Mouse (Mus musculus): ENCODE results near the gene Zcchc17. TPM values are rescaled to one million over a fixed set of nuclear protein-coding genes. Genes with fewer than 3 reads are reported as not detected.
A peak's percentile ranks its signal among the peaks of the same experiment; 100 is the strongest.

Zcchc17 gene
- 23.1 and 52.8 TPM in 2 replicates for polyA plus RNA-seq (2012)

DNA sequence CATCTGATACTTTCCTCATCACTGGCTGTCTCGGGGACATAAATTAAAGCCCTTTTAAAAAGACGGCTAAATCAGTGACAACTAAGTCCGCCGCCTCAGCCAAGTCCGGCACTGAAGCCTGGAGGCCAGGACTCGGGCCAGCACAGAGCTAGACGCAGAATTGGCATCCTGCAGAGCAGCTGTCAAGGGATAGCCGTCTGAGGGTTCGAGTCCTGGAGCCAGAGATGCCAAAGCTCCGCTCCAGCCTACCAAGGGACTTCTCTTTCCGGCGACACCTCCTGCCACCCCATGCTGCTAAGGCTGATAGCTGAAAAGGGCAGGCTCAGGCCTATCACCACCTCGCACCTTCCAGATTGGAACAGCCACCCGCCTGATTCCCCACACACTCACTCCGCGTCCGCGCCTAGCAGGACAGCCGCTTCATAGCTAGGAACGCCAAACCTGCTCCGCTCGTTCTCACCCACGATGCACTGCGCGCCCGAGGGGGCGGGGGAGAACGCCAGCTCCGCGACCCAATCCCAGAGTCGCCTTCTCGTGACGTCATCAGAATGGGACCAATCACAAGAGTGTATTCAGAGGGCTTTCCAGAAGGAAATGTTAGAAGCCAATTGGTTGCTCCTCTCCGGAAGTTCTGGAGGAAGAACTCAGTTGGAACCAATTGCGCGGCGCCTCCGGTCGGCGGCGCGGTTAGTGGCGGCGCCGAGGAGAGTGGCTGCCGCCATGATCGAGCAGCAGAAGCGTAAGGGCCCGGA, at the start of gene Zcchc17, which contains the start of gene Snrnp40:
Gene Zcchc17 (minus strand): TSS at position 458 of the 752 bp plus-strand sequence.
Gene Snrnp40 (plus strand): TSS at position 647 of the 752 bp plus-strand sequence.
- TF ChIP-seq GATA1 (IDR thresholded peaks at IDR 0.05; ENCODE audit: low read length): no peak

DNA sequence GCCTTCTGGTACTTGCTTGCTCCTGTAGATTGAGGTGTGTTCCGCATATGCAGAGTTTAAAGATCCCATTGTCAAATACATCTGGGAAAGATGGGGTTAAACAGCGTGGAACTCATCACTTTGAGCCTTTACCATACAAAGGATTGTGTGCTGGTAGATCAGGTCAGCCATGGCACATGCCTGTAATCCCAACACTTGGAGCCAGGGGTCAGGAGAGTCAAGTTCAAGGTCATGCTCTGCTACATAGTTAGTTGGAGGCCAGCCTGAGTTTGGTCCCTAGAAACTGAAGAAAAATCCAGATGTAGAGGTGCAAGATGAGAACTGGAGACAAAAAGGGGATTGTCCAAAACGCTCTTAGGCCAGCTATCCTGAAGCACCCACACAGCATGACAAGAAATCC, 31.5 kb upstream of the Zcchc17 start:
- no peak for TF ChIP-seq GATA1 (IDR thresholded peaks at IDR 0.05; ENCODE audit: low read length)

DNA sequence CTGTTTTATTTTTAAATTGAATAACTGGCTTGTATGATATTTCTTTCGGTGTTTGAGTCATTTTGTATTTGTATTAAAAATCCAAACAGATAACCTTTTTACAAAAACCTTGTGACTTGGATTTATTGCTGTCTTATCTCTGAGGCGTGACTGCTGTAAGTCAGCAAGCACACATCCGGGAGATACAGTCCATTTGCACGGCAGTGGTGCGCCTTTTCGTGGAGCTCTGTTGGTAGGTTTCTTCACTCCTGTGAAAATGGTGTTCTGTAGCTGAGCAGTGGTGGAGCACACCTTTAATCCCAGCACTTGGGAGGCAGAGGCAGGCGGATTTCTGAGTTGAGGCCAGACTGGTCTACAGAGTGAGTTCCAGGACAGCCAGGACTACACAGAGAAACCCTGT, 30.2 kb upstream of the Zcchc17 start:
- TF ChIP-seq GATA1 (IDR thresholded peaks at IDR 0.05; ENCODE audit: low read length): no peak

DNA sequence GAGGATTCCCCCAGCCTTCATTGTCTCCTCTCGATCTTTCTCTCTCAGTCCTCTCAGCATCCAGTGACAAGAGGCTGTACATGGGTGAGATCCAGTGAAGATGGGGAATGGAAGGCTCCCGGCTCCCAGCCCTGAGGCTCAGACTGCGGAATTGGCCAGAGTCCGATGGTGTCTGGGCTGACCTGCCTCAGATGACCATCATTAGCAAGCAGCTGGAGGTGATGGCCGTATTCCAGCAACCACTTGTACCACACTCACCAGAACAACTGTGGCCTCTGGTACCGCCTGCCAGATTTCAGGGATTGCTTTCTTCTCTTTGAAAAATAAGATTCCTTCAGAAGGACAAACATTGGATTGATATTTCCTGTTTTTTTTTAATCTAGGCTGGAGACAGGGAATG, 29.8 kb upstream of the Zcchc17 start:
- no peak for TF ChIP-seq GATA1 (IDR thresholded peaks at IDR 0.05; ENCODE audit: low read length)

DNA sequence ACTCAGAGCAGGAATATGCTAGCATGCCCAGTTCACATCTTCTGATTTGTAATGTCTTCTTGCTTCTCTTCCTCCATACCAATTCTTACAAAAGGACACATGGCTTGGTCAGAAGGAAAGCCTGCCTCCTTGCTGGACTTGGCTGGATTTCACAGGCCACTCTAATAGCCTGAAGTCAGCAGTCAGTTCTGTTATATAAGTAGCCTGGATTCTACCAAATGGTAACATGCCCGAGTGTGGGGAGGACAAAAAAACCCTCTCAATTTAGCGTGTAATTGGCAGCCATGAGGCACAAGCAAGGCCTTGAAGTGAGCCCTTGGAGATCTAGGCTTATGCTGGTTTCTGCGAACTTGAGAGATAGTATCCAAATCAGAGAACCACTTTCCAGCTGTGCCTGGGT, 27.5 kb upstream of the Zcchc17 start:
- no peak for TF ChIP-seq GATA1 (IDR thresholded peaks at IDR 0.05; ENCODE audit: low read length)

DNA sequence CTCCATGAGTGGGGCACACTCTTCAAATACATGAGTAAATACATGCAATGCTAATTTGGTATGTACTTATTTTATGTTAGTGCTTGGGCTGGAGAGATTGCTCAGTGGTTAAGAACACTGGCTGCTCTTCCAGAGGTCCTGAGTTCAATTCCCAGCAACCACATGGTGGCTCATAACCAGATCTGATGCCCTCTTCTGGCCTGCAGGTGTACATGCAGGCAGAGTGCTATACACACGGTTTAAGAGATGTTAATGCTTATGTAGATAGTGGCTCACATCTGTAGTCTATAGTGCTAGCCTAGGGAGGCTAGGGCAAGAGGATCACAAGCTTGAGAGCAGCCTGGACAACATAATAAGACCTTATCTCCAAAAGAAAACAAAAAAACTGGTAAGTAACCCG, 20.7 kb upstream of the Zcchc17 start:
- TF ChIP-seq GATA1 (IDR thresholded peaks at IDR 0.05; ENCODE audit: low read length): no peak

DNA sequence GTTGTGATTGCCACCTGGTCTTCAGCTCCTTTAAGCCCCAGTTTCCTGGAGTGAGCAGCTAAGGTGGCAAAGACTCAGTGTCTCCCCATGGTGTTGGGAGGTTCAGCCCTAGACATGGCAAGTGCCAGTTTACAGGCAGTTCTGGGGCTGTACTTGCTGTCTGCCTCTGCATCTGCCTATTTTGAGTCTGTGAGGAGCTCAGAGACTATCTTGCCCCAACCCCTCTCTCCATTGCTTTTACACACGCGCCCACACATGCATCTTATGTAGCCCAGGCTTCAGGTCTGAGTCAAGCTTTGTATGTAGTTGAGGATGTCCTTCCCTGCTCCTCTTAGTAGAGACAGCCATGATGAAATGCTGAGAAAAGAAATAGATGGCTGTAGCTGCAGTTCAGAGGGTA, 19.4 kb upstream of the Zcchc17 start:
- TF ChIP-seq GATA1 (IDR thresholded peaks at IDR 0.05; ENCODE audit: low read length): no peak

DNA sequence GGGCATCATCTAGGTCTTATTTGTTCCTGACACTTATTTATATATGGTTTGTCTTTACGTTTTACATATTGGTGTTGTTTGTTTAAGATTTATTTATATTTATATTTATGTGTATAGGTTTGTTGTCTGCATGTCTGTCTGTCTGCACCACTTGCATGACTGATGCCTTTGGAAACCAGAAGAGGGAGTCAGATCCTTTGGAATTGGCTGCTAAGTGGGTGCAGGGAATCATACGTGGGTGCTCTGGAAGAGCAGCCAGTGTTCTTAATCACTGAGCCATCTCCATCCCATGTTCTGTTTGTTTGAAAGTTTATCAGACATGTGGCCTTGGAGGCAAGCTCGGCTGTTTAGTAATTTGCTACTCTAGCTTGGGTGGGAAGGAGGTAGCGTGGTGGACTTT, 17.8 kb upstream of the Zcchc17 start:
- no peak for TF ChIP-seq GATA1 (IDR thresholded peaks at IDR 0.05; ENCODE audit: low read length)

DNA sequence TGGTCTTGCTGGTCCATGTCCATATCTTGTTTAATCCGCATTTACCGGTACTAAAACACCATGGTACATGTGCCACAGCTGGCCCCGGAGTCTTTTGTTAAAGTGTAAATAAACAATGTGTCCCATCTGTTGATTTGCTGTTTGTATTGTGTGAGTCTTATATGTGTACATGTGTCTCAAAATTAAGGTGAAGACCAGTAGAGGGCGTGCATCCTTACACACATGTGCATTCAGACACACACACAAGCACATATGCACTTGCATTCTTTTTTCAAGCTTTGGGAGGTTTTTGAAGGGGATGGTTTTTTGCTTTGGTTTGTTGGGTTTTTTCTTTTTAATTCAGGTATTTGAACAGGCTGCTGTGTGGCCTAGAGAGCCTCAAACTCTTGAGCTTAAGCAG, 16.9 kb upstream of the Zcchc17 start:
- no peak for TF ChIP-seq GATA1 (IDR thresholded peaks at IDR 0.05; ENCODE audit: low read length)

DNA sequence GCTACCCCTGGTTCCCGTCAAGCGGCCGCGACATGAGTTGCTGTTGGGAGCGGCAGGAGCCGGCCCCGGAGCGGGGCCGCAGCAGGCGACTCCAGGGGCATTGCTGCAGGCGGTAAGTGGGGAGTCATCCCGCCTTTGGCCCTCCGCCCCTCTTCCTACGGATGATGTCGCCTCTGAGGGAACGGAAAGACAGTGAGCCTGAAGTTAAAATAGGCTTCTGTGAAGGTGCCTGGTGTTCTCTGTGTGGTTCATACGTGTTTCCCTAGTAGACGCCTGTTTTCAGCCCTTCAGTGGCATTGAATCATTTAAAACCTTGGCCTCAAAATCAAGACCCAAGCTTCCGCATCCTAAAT, 471 bp upstream of the Zcchc17 start:
- no peak for TF ChIP-seq GATA1 (IDR thresholded peaks at IDR 0.05; ENCODE audit: low read length)

DNA sequence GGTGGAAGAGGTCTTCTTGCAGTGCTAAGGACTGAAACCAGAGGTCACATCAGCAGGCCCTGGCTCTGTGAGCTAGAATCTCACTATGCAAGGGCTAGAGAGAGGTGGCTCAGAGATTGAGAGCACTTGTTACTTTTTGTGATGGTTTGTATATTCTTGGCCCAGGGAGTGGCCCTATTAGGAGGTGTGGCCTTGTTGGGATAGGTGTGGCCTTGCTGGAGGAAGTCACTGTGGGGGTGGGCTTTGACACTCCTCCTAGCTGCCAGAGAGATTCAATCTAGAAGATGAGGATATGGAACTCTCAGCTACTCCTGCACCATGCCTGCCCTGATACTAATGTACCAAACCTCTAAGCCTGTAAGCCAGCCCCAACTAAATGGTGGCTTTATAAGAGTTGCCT, 1.8 kb downstream of the Zcchc17 start:
- TF ChIP-seq GATA1 (IDR thresholded peaks at IDR 0.05; ENCODE audit: low read length): no peak

DNA sequence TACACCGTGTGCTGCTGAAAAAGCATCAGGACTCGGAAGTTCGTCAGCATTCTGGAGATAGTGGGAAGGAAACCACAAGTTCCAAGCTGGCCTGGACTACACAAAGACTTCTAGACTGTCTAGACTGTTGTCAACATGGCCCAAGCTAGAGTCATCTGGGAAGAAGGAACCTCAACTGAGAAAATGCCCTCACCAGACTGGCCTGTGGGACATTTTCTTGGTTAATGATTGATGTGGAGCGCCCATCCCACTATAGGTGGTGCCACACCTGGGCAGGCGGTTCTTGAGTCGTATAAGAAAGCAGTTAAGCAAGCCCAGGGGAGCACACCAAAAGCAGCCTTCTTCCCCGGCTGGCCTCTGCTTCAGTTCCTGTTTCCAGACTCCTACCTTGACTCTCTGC, 7.2 kb downstream of the Zcchc17 start:
- no peak for TF ChIP-seq GATA1 (IDR thresholded peaks at IDR 0.05; ENCODE audit: low read length)

DNA sequence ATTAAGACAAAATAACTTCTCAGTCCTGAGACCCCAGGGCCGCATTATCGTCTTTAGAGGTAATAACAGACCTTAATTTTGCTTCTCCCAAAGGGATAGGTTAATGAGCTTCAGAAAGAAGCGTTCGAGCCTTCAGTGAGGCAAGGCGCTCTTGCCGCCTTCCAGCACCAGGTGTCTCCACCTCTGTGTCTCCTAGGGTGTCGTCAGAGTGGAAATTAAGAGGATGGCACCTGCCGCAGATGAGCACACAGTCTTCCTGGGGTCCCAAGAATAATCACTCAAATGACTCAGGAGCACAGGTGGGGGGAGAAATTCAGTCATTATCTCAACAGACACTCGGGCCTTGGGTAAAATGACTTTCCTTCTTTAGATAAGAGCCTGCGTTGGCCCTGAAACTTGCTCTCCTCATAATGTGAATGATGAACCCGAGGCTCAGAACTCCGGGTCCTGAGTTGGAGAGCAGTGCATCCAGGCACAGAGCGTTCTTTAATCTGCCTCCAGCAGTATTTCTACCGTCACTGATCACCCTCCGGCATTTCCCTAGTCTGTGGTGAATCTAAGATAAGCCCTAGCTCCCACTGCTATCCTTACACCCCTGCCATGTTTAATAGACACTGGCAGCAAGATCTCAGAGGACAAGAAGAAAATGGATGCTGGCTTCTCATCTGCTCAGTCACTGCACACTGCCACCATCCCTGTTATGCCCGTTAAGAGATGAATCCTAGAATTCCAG, 8.9 kb downstream of the Zcchc17 start:
- peak; percentile 44 for TF ChIP-seq GATA1 (IDR thresholded peaks at IDR 0.05; ENCODE audit: low read length)

DNA sequence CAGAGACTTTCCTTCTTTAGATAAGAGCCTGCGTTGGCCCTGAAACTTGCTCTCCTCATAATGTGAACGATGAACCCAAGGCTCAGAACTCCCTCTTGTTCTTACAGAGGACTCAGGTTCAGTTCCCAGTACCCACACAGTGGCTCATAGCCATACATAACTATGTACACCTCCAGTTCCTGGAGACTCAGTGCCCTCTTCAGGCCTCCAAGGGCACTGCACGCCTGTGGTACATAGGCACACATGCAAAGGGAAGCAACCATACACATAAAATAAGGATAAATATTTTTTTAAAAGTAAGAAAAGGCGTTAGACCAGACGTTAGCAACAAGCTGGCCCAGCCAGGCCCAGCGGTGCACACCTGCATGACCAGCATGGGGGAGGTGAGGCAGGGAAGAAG, 10.1 kb downstream of the Zcchc17 start:
- TF ChIP-seq GATA1 (IDR thresholded peaks at IDR 0.05; ENCODE audit: low read length): no peak

DNA sequence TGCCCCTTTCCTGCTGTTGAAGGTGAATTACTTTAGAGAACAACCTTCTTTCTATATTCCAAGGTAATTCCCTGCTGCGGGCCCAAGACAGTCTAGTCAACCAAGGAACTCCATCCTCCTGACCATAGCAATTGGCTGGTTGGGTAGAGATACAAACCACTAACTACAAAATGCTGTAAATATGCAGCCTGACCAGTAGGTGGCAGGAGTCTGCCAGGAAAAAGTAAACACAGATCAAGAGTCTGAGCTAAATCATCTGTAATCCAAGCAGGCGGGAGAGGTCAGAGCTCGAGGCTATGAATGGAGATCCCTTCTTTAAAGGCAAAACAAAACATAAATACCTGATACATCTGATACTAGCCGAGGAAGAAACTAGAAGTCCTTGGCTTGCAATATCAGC, 18.1 kb downstream of the Zcchc17 start:
- no peak for TF ChIP-seq GATA1 (IDR thresholded peaks at IDR 0.05; ENCODE audit: low read length)

DNA sequence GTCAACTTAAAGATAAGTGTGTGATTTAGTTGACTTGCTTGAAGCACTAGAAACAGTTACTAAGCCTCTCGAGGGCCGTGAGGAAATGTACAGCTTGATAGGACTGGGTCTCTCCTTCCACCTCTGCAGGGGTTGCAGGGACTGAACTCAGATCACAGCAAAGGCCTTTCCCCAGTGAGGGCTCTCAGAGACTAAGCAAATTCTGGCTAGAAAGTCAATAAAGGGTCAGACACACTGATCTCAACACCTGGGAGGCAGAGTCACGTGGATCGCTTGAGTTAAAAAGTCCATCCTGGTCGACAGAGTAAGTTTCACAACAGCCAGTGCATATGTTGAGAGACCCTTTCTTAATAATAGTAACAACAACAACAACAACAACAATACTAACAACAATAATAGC, 23.9 kb downstream of the Zcchc17 start:
- TF ChIP-seq GATA1 (IDR thresholded peaks at IDR 0.05; ENCODE audit: low read length): no peak

DNA sequence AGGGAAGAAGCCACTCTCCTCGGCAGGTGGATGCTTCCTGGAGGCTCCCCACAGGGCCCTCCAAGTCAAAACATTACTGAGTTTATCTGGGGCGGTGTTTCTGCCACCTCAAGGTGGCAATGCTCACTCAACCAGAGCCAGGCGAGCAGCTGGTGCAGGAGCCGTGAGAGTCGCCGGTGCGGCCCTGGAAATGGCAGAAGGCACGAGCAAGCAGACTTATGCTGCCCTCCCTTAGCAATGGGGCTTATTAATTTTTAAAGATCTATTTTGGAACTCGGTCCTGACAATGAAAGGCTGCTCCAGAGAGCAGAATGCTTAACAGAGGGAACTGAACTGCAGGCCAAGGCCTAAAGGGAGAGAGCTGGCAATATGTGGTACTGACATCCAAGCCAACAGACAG, 32.4 kb downstream of the Zcchc17 start:
- TF ChIP-seq GATA1 (IDR thresholded peaks at IDR 0.05; ENCODE audit: low read length): no peak
